Mouse (Mus musculus) testis, adult 2 months (tissue): ENCODE results near the gene Anxa10. TPM values are rescaled to one million over a fixed set of nuclear protein-coding genes. Genes with fewer than 3 reads are reported as not detected.

Experiments
- H3K27ac ChIP-seq: fragments of 200-500 bp; 2 replicates; pipeline ENCODE4 v1.5.1; 2012; ENCODE audit warnings: low read depth, low read length; ENCODE audit not compliant: control insufficient read depth, insufficient read depth
- H3K27me3 ChIP-seq: fragments of 200-500 bp; 2 replicates; pipeline ENCODE4 v1.6.1; 2012; ENCODE audit warnings: mild to moderate bottlenecking, low read length, moderate library complexity; ENCODE audit not compliant: control insufficient read depth, insufficient read depth
- H3K36me3 ChIP-seq: fragments of 200-500 bp; 2 replicates; pipeline ENCODE4 v1.6.1; 2012; ENCODE audit warnings: mild to moderate bottlenecking, low read length; ENCODE audit not compliant: control insufficient read depth, insufficient read depth
- H3K4me1 ChIP-seq: fragments of 200-500 bp; 2 replicates; pipeline ENCODE4 v1.6.1; 2012; ENCODE audit warnings: low read length; ENCODE audit not compliant: control insufficient read depth, insufficient read depth
- H3K4me3 ChIP-seq: fragments of 200-500 bp; 2 replicates; pipeline ENCODE4 v1.5.1; 2012; ENCODE audit warnings: low read depth, mild to moderate bottlenecking, low read length, moderate library complexity, mixed read lengths; ENCODE audit not compliant: control insufficient read depth
- CTCF ChIP-seq: fragments of 200-500 bp; IDR thresholded peaks from 2 replicates; pipeline ENCODE4 v1.5.1; 2012; ENCODE audit warnings: low read depth, mild to moderate bottlenecking, inconsistent platforms, low read length, moderate library complexity; ENCODE audit not compliant: control insufficient read depth, insufficient read depth, insufficient replicate concordance
- POLR2A ChIP-seq: fragments of 200-500 bp; IDR thresholded peaks from 2 replicates; pipeline ENCODE4 v1.6.1; 2012; ENCODE audit warnings: low read depth, mild to moderate bottlenecking, inconsistent platforms, low read length, moderate library complexity; ENCODE audit not compliant: control insufficient read depth
- polyA plus RNA-seq: library from polyadenylated mRNA; depleted of rRNA; stranded (reverse); fragments of >200 nt; gene quantifications from 2 replicates; pipeline ENCODE4 v1.2.3, GENCODE M21; 2012; rRNA removed

Anxa10 gene
- polyA plus RNA-seq, 1 experiment, result not detected

GRCm38 (mm10) chr8:62034351-62034750 lies 88.6 kb downstream of the Anxa10 start:
- Histone ChIP-seq H3K27ac (no peak overlapping the region), H3K4me1 (no peaks in the 10 kb centered on the region), H3K36me3 (no peaks in the 10 kb centered on the region), H3K4me3 (no peak overlapping the region), H3K27me3 (no peaks in the 10 kb centered on the region)
- no peak for TF ChIP-seq CTCF
- no peak for TF ChIP-seq POLR2A

- Histone ChIP-seq H3K4me3 (no peak overlapping the region), H3K36me3 (no peaks in the 10 kb centered on the region), H3K4me1 (no peaks in the 10 kb centered on the region), H3K27ac (no peak overlapping the region), H3K27me3 (no peaks in the 10 kb centered on the region)
- TF ChIP-seq CTCF, result no peak
- no peak for TF ChIP-seq POLR2A
These were observed 108.4 kb downstream of the Anxa10 start for GRCm38 (mm10) chr8:62014582-62014981.

GRCm38 (mm10) chr8:62014166-62014565 lies 108.8 kb downstream of the Anxa10 start:
- no peaks in the 10 kb centered on the region for H3K36me3 ChIP-seq
- no peaks in the 10 kb centered on the region for H3K4me1 ChIP-seq
- no peaks in the 10 kb centered on the region for H3K27me3 ChIP-seq
- H3K27ac ChIP-seq, result no peak overlapping the region
- no peak for TF ChIP-seq CTCF
- H3K4me3 ChIP-seq, result no peak overlapping the region

Other genes starting within 250 kb of the Anxa10 start
- gene Palld, start 220.5 kb downstream of the Anxa10 start, polyA plus RNA-seq, result 7.6 and 7.8 TPM in 2 replicates
- gene Ddx60, start 195.1 kb downstream of the Anxa10 start, polyA plus RNA-seq, result 0.45 and 0.65 TPM in 2 replicates